Mouse (Mus musculus): Measurements from ENCODE around the gene Tmc8.
"Not testable (repeated sequence)": the region's sequence is repeated elsewhere in the genome, so short reads cannot be mapped to it uniquely, and the experiment has no call there.

The Tmc8 gene

GRCm38 (mm10) chr11:117770407-117770806 is 11.5 kb upstream of the Tmc8 start:
- no peak for DNase-seq (ENCODE audit: extremely low spot score, low read depth, low spot score)

DNA sequence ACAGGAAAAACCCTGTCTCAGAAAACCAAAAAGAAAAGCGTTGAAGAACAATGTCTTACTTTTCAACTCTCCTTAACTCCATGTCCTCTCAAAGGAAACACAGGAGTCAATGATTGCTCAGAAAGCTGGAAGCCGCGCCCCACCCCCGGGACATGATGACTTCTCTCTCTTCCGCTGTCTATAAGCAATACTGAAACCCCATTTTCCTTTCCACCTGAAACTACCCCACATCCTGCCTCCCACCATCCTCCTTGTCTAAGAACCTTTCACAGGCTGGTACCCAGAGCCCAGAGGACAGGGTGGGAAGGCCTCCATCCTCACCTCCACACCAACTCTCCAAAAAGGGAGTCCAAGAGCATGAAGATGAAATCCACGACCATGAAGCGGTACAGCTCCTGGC is 9.5 kb upstream of the Tmc8 start:
- DNase-seq (ENCODE audit: extremely low spot score, low read depth, low spot score) = no peak

GRCm38 (mm10) chr11:117774925-117775324 is 7.0 kb upstream of the Tmc8 start:
- no peak for DNase-seq (ENCODE audit: extremely low spot score, low read depth, low spot score)

DNA sequence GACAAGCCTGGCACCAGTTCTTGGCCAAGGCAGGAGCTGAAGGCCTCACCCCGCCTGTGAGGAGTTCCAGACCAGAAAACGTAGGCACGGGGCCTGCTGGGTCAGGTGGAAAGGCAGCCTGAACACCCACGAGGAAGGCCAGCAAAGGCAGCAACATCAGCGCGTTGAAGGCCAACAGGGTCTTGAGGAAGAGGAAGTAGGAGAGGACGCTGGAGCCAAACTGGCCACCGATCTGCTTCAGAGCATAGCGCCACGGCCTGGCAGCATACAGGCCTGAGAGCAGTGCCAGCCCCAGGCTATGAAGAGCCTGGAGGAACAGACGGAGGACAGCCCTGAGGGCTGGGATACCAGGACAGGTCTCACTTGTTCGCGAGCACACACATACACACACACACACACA is 6.3 kb upstream of the Tmc8 start:
- no peak for DNase-seq (ENCODE audit: extremely low spot score, low read depth, low spot score)

GRCm38 (mm10) chr11:117776085-117776792 is 5.6 kb upstream of the Tmc8 start:
- DNase-seq (ENCODE audit: extremely low spot score, low read depth, low spot score) = no peak

- DNase-seq (ENCODE audit: extremely low spot score, low read depth, low spot score) = no peak
Observed at GRCm38 (mm10) chr11:117777111-117777510, 4.8 kb upstream of the Tmc8 start.

- no peak for DNase-seq (ENCODE audit: extremely low spot score, low read depth, low spot score)
Observed at GRCm38 (mm10) chr11:117778031-117778430, 3.8 kb upstream of the Tmc8 start.

DNA sequence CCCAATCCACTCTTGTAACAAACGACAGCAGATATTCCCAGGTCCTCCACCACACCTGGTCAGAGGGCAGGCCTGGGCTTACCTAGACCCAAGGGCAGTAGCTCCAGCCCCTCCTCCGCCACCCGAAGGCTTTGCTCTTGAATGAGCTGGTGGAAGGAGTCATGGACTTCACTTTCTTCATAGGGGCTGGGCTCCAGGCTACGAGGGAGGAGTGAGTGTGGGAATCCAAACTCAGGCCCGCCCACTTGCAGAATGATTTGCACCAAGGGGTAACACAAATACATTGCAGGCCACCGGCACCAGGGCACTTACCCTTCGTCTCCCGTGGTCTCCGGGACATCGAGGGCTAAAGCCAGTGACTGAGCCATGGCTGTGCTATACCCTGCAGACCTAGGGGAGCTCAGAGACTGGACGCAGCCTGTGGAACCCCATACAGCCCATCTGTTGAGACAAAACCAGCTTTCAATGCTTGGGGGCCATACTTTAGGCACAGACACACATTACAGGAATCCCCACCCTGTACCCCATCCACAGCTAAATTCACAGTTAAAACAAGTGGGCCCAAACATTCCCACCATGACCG is 2.9 kb upstream of the Tmc8 start:
- no peak for DNase-seq (ENCODE audit: extremely low spot score, low read depth, low spot score)

- DNase-seq (ENCODE audit: extremely low spot score, low read depth, low spot score) = no peak
Observed at GRCm38 (mm10) chr11:117779434-117780198, 2.3 kb upstream of the Tmc8 start.

DNA sequence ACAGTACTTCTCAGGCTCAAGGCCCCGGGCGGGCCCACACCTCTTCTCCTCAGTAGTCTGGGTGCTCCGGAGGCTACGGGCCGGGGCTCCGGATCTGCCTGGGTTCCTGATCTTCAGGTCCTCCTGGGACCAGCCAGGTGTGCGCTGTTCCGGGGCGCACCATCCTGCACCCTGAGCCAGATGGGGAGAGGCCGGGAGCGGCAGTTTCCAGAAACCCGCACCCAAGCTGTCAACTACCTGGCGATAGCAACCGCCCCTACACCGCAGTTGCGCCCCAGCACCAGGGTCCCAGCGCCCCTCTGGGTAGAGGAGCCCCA is 1.7 kb upstream of the Tmc8 start:
- no peak for DNase-seq (ENCODE audit: extremely low spot score, low read depth, low spot score)

DNA sequence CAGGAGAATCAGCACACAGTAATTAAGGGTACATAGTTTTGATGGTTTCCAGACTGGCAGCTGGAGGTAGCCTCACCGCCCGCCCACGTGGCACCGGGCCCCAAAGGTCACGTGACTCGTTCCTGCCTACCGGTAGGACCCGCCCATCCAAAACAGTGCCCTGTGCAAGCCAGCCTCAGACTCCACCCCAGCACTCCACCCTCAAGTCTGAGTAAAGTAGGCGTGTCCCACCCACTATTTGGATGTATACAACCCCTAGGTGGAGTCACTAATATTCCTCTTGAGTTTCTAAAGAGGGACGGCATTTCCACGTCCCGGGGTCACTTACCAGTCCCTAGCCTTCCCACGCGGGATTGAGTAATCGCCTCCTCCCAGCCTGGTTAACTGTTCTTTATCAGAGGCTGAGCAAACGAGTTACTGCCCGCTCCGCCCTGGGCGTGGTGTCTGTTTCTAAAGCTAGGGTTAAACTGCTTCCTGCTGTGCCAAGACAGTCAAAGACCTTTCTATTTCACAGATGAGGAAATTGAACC is 1.2 kb upstream of the Tmc8 start:
- DNase-seq (ENCODE audit: extremely low spot score, low read depth, low spot score) = no peak

DNA sequence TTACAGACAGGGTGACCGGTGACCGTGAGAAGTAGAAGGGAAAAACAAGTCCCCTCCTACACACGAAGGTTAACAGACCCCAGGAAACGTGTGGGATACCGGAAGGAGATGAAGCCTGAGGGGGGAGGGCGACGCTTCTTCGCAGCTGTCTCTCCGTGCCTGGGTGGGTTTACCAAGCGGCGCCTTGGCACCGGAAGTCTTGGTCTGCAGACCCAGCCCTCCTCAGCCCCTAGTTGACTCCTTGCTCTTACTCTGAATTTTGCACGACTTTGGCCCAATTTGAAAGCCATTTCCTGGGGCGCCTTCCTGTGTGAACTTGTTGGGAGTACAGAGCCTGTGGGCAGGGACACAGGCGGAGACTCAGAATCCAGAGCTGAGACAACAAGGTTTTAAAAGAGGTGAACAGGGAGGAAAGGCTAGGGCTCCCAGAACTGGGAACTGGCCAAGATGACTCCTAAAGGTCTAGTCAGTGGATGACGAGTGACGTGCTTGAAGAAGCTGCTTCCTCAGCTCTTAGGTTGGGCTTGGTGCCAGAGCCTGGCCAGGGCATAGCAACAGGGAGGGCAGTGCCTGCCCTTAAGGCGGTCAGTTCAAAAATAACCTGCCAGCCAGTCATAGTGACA is 566 bp upstream of the Tmc8 start:
- DNase-seq (ENCODE audit: extremely low spot score, low read depth, low spot score) = no peak

GRCm38 (mm10) chr11:117782705-117783034 is 794 bp downstream of the Tmc8 start:
- no peak for DNase-seq (ENCODE audit: extremely low spot score, low read depth, low spot score)

DNA sequence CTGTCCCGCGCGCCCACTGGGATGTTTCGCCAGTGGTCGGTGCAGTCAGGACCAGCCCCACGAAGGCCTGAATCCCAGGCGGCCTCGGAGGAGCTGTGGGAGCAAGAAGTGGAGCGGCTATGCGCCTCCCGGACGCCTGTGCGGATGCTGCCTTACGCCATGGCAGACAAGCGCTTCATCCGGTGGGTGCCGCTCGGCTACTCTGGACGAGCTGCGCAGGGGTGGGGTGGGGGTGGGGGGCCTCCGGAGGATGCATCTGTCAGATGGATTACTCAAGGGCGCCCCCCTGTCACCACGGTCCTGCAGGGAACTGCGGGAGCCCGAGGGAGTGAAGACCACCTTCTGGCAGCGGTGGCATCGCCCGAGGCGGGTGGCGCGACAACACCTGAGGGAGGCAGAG is 1.2 kb downstream of the Tmc8 start:
- DNase-seq (ENCODE audit: extremely low spot score, low read depth, low spot score) = no peak

DNA sequence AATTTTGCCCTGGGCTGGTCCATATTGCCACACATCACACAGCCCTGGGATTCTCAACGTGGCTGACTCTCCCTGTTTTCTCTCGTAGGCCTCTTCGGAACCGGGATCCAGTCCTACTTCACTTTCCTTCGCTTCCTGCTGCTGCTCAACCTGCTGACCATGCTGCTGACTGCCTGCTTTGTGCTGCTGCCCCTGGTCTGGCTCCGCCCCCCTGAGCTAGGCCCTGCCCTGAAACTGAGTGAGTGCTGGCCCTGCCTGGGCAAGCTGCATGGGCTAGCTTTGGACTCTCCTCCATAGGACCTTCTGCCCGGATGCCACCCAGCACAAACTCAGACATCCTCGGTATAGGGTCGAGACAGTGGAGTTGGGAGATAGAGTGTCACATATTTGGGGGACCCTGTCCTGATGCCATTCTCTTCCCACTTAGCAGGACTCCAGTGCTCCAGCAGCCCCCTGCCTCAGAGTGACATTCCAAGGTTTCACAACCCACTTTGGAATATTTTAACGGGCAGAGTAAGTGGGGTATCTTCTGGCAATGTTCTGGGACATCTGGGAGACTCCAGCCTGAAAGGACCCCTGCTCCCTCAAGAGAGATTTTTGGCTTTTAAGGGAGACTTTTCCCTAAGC is 1.9 kb downstream of the Tmc8 start:
- no peak for DNase-seq (ENCODE audit: extremely low spot score, low read depth, low spot score)

- no peak for DNase-seq (ENCODE audit: extremely low spot score, low read depth, low spot score)
Observed at GRCm38 (mm10) chr11:117786294-117786693, 4.4 kb downstream of the Tmc8 start.

DNA sequence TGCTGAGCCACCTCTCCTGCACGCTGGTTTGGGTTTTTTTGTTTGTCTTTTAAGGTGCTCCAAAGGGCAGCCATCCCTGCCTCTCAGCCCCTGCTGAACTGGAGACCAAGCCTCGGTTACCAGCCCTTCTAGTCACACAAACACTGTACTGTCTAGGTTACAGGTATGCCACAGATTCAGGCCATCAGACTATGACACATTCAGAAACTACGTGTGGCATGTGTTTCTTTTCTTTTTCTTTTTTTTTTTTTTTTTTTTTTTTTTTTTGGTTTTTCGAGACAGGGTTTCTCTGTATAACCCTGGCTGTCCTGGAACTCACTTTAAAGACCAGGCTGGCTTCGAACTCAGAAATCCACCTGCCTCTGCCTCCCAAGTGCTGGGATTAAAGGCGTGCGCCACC is 6.6 kb downstream of the Tmc8 start:
- not testable (repeated sequence) for DNase-seq (ENCODE audit: extremely low spot score, low read depth, low spot score)

DNA sequence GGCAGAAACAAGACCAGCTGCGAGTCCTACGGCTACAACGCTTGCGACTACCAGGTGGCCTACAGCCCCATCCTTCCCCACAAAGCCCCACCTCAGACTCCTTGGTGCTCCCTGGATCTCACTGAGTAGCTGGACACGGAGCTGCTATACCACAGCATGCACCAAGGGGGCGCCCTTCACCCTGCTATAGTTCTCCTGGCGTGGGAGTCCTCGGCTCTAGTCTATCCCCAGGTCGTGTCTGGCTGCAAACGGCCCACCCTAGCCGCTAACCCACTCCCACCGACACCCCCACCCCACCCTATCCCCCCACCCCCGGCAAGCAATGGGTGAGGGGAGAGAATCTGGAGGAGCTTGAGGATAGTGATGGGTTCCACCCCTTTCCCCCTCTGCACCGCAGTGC is 8.4 kb downstream of the Tmc8 start:
- DNase-seq (ENCODE audit: extremely low spot score, low read depth, low spot score) = no peak

GRCm38 (mm10) chr11:117790703-117791440 is 9.0 kb downstream of the Tmc8 start:
- DNase-seq (ENCODE audit: extremely low spot score, low read depth, low spot score) = no peak

- no peak for DNase-seq (ENCODE audit: extremely low spot score, low read depth, low spot score)
Observed at GRCm38 (mm10) chr11:117791441-117791761, 9.5 kb downstream of the Tmc8 start.
